Mouse (Mus musculus) heart, embryonic 10.5 days (tissue): Measurements from ENCODE around the gene Sdk1. TPM values are rescaled to one million over a fixed set of nuclear protein-coding genes. Genes with fewer than 3 reads are reported as not detected.
A peak's percentile ranks its signal among the peaks of the same experiment; 100 is the strongest.
"Not testable (repeated sequence)": the region's sequence is repeated elsewhere in the genome, so short reads cannot be mapped to it uniquely, and the experiment has no call there.

Source experiments
- DNase-seq: peaks from one replicate; pipeline ENCODE4 v3.0.0-alpha.2; 2017; ENCODE audit warnings: low spot score
- H3K27ac ChIP-seq: fragments of 300-500 bp; sonication (generic); 2 replicates; pipeline ENCODE4 v1.5.1; 2016; ENCODE audit warnings: mild to moderate bottlenecking
- H3K27me3 ChIP-seq: fragments of 300-500 bp; sonication (generic); 2 replicates; pipeline ENCODE4 v1.6.1; 2016; ENCODE audit warnings: mild to moderate bottlenecking; ENCODE audit not compliant: poor library complexity, insufficient read depth, severe bottlenecking
- H3K36me3 ChIP-seq: fragments of 300-500 bp; sonication (generic); 2 replicates; pipeline ENCODE4 v1.6.1; 2016; ENCODE audit warnings: mild to moderate bottlenecking, moderate library complexity
- H3K4me1 ChIP-seq: fragments of 300-500 bp; sonication (generic); 2 replicates; pipeline ENCODE4 v1.6.1; 2016; ENCODE audit warnings: mild to moderate bottlenecking
- H3K4me3 ChIP-seq: fragments of 300-500 bp; sonication (generic); 2 replicates; pipeline ENCODE4 v1.5.1; 2016; ENCODE audit warnings: mild to moderate bottlenecking, moderate library complexity
- H3K9me3 ChIP-seq: fragments of 300-500 bp; sonication (generic); 2 replicates; pipeline ENCODE4 v1.6.1; 2016; ENCODE audit warnings: mild to moderate bottlenecking, moderate library complexity
- WGBS: fragments of 180-500 bp; shearing (Covaris S2); methylation state at CpG from one replicate; pipeline ENCODE4 v1.1.7; 2016; 5-methylcytosine and 5-hydroxymethylcytosine counted together
- polyA plus RNA-seq: library from polyadenylated mRNA; unstranded; fragments of >200 nt; fragmentation: Nextera tagmentation; extraction: Ambion mirVana; gene quantifications from 2 replicates; pipeline ENCODE4 v1.2.1, GENCODE M21; 2016

Gene Sdk1
- polyA plus RNA-seq, 1 experiment from 2014 or later: 3.1 TPM

DNA sequence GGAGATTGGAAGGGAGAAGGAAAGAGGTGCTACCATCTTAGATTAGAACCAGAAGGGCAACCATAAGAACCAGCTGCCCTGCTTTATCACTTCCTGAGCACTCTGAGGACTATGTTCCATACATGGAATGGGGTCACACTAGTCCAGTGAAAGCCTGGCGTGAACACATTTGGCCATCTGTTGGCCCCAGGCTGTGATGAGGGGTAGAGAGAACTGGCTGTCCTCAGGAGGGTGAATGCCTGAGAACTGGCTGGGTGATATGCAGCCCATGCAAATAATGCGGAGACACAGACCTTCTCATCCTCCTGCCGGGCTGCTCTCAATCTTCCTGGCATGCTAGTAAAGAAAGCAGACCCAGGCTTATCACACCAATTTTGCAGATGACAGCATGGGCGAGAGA is 384.1 kb downstream of the Sdk1 start:
- WGBS: 64% methylated on average over 4 of the region's 4 CpGs
- Histone ChIP-seq H3K27me3 (no peaks in the 10 kb centered on the region), H3K4me1 (peaks cover 20% of the 10 kb centered on the region), H3K27ac (no peak overlapping the region), H3K9me3 (no peaks in the 10 kb centered on the region), H3K4me3 (no peak overlapping the region), H3K36me3 (peaks cover 3% of the 10 kb centered on the region; the same call in 1 of the 2 replicates)
- no peak for DNase-seq

DNA sequence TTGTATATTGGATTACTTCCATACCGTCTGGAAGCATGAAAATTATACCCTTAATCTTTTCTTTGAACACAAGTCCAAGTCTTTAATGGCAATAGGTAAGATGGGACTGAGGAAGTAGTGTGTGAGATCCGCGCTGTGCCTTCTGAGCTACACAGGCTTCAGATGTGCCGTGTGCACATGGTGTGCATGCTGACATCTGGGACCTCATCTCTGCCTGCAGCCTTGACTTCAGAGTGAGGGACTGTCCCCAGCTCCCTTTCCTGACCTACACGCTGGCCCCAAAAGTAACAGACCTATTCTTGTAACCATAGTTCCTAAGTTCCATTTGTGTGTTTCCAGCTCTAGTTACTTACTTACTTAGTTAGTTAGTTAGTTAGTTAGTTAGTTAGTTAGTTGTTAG is 390.4 kb downstream of the Sdk1 start:
- H3K4me3 ChIP-seq: no peak overlapping the region
- 89% methylated on average over 5 of the region's 5 CpGs for WGBS
- no peaks in the 10 kb centered on the region for H3K9me3 ChIP-seq
- H3K27ac ChIP-seq: no peak overlapping the region
- DNase-seq: peak; percentile 56
- H3K36me3 ChIP-seq: no peaks in the 10 kb centered on the region
- no peaks in the 10 kb centered on the region for H3K27me3 ChIP-seq
- no peaks in the 10 kb centered on the region for H3K4me1 ChIP-seq

DNA sequence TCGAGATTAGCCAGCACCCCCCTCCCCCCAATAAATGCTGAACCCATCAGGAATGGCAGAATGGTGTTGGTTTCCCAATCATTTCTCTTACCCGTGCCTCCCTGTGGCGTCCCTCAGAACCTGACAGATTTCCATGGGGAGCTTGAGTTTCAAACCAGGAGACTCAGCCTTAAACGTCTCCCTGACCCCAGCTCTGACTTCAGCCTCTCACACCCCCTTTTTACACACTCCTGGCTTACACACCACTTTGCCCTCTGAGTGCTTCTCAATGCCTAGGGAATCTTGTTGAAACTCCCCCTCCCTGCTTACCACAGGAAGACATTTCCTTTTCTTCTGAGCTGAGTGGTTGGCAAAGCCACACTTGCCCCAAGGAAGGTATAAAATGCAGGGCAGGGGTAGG is 392.0 kb downstream of the Sdk1 start:
- Histone ChIP-seq H3K27ac (no peak overlapping the region), H3K4me1 (no peaks in the 10 kb centered on the region), H3K9me3 (no peaks in the 10 kb centered on the region), H3K36me3 (no peaks in the 10 kb centered on the region), H3K4me3 (no peak overlapping the region), H3K27me3 (no peaks in the 10 kb centered on the region)
- peak; percentile 59 for DNase-seq
- 69% methylated on average over 4 of the region's 4 CpGs for WGBS

DNA sequence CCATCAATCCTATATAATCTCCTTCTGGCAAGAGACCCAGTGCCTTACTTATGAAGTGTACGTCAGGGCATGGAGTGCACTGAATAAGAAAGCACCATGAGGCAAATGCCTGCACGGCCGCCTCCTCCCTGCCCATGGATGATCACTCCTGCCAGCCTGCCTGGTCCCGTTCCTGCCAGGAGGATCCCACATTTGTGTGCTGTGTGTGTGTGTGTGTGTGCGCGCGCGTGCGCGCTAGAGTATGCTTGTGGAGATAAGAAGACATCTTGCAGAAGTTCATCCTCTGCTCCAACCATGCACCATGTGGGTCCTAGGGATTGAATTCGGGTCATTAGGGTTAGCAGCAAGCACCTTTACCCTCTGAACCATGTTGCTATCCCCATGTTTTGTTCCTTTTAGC is 395.1 kb downstream of the Sdk1 start:
- no peaks in the 10 kb centered on the region for H3K4me1 ChIP-seq
- WGBS: 89% methylated on average over 11 of the region's 11 CpGs
- peak; percentile 68 for DNase-seq
- H3K27me3 ChIP-seq: no peaks in the 10 kb centered on the region
- no peaks in the 10 kb centered on the region for H3K36me3 ChIP-seq
- no peak overlapping the region for H3K4me3 ChIP-seq
- H3K27ac ChIP-seq: no peak overlapping the region
- no peaks in the 10 kb centered on the region for H3K9me3 ChIP-seq

DNA sequence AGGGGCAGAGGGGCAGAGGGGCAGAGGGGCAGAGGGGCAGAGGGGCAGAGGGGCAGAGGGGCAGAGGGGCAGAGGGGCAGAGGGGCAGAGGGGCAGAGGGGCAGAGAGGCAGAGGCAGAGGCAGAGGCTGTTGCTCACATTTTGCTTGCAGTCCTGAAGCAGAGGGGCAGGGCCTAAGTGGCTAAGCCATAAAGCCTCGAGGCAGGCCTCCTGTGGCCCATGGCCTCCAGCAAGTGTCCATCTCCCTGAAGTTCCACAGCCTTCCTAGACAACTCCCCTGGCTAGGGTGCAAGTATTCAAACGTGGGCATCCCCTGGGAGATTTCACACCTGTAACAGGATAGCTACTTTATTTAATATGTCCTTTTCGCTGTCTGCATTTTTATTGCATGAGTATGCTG is 395.8 kb downstream of the Sdk1 start:
- H3K27me3 ChIP-seq, H3K9me3 ChIP-seq, H3K4me1 ChIP-seq, H3K36me3 ChIP-seq, H3K27ac ChIP-seq, H3K4me3 ChIP-seq: not testable (repeated sequence)
- peak; percentile 61 for DNase-seq
- 78% methylated on average over 3 of the region's 3 CpGs for WGBS

DNA sequence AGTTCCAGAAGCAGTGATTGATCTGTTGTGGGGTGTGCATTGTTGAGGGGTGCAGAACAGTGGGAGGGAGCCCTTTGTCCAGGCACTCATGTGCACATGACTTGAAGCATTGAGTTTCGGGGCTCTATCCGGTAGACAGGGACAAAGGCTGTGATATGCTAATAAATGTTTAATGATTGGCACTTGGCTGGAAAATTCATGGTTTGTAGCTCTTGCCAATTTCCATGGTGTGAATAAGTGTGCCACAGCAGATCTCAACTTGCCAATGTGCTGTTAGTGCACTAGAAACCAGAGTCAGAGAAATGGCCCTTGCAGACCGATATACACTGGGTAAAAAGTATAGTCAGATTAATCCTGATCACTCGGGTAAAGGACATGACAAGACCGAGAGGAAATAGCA is 404.4 kb downstream of the Sdk1 start:
- peak; percentile 38 for DNase-seq
- WGBS: 84% methylated on average over 5 of the region's 5 CpGs

DNA sequence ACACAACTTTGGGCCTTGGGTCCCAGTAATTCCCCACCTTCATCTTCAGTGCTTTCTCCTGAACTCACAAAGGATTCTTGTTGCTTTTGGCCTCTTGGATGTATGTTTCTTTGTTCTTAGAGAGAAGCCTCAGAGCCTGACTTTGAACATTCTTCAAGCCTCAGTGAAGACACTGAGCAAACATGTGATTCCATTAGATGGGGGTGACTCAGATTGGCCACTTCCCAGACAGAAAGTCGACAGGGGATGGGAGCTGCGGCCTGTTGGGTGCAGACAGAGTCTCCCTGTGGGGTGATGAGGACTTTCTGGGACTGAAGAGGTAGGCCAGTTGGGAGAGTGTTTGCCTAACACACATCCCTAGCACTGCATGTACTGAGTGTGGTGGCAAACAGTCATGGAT is 405.3 kb downstream of the Sdk1 start:
- Histone ChIP-seq H3K4me1 (no peaks in the 10 kb centered on the region), H3K36me3 (no peaks in the 10 kb centered on the region), H3K27ac (no peak overlapping the region), H3K9me3 (no peaks in the 10 kb centered on the region), H3K27me3 (no peaks in the 10 kb centered on the region), H3K4me3 (no peak overlapping the region)
- 63% methylated on average over 2 of the region's 2 CpGs for WGBS
- peak; percentile 54 for DNase-seq

More for the DNA sequence above, 404.4 kb downstream of the Sdk1 start:
- no peaks in the 10 kb centered on the region for H3K4me1 ChIP-seq
- H3K36me3 ChIP-seq: no peaks in the 10 kb centered on the region
- H3K4me3 ChIP-seq: no peak overlapping the region
- no peak overlapping the region for H3K27ac ChIP-seq
- H3K27me3 ChIP-seq: no peaks in the 10 kb centered on the region
- H3K9me3 ChIP-seq: no peaks in the 10 kb centered on the region

DNA sequence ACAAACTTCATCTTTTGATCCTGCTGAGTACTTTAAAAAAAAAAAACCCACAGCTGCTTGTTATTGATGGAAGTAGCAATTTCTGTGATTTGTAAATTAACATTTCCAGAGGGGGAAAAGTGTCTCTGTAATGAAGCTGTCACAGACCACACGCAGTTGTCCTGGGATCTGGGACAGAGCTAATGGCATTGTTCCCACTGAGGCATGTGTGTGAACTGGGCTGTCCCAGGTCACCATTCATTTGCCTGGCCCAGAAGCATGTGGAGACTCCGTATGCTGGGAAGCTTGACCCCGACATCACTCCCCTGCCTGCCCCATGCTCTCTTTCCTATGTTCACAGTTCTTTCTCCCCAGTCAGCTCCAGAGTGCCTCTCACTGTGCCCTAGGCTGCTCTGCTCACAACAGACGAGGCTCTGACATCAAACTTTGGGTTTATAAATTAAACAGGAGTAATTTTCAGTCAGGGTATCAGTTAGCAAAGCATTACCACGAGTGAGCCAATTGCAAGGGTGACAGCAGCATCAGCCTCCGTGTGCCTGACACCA is 408.6 kb downstream of the Sdk1 start:
- WGBS: 73% methylated on average over 6 of the region's 6 CpGs
- no peak overlapping the region for H3K27ac ChIP-seq
- H3K36me3 ChIP-seq: no peaks in the 10 kb centered on the region
- DNase-seq: peak; percentile 56
- H3K9me3 ChIP-seq: no peaks in the 10 kb centered on the region
- no peaks in the 10 kb centered on the region for H3K27me3 ChIP-seq
- 0 out of 2 replicates have a peak, but pooled peaks cover 4% of the 10 kb centered on the region for H3K4me1 ChIP-seq
- no peak overlapping the region for H3K4me3 ChIP-seq

DNA sequence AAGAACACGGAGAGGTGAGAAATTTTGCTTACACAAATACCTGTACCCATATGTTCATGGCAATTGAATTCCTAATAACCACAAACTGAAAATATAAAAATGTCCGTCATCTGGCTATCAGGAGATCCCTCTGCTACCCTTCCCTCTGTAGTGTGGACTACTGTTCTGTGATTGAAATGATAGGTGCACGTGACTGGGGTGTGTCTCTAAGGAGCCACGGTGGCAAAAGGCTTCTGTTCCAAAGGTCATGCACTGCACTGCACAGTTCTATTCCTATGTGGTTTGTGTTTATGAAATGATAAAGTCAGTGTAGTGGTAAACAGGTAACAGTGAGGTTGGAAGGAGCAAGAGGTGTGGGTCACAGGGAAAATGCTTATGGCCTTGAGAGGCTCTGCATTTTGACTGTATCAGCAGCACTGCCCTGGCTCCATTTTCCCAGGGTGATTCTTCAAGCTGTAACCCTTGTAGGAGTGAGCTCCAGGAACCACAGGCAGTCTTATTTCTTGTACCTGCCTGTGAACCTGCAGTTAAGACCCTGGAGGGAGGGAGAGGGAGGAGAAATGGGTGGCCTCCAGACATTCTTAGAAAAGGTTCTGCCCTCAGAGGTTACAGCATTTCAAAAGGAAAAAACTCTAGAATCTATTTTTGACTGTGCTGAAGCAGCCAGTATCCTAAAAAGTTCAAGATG is 410.5 kb downstream of the Sdk1 start:
- H3K4me1 ChIP-seq: 0 out of 2 replicates have a peak, but pooled peaks cover 4% of the 10 kb centered on the region
- WGBS: 79% methylated on average over 4 of the region's 4 CpGs
- DNase-seq: no peak
- no peak overlapping the region for H3K4me3 ChIP-seq
- no peaks in the 10 kb centered on the region for H3K27me3 ChIP-seq
- H3K27ac ChIP-seq: no peak overlapping the region
- H3K36me3 ChIP-seq: no peaks in the 10 kb centered on the region
- H3K9me3 ChIP-seq: no peaks in the 10 kb centered on the region

DNA sequence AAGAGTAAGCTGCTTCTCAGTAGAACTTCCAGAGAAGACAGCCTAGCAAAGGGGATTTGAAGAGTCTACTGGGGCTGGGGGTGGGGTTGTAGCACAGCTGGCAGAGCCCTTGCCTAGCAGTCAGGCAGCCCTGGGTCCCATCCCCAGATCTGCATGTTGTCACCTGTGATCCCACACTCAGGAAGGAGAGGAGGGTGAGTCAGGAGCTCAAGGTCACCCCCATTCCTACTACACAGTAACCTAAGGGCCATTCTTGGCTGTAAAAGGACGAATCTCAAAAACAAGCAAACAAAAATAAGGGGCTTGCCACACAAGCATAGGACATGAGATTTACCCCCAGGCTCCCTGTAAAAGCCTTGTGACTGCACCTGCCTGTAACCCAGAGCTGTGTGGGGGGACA is 435.1 kb downstream of the Sdk1 start:
- H3K4me3 ChIP-seq: no peak overlapping the region
- peaks cover 12% of the 10 kb centered on the region; the same call in 1 of the 2 replicates for H3K4me1 ChIP-seq
- DNase-seq: no peak
- peaks cover 6% of the 10 kb centered on the region; the same call in 1 of the 2 replicates for H3K36me3 ChIP-seq
- no peaks in the 10 kb centered on the region for H3K27me3 ChIP-seq
- no peak overlapping the region for H3K27ac ChIP-seq
- no peaks in the 10 kb centered on the region for H3K9me3 ChIP-seq
- WGBS: 75% methylated on average over 1 of the region's 1 CpGs

DNA sequence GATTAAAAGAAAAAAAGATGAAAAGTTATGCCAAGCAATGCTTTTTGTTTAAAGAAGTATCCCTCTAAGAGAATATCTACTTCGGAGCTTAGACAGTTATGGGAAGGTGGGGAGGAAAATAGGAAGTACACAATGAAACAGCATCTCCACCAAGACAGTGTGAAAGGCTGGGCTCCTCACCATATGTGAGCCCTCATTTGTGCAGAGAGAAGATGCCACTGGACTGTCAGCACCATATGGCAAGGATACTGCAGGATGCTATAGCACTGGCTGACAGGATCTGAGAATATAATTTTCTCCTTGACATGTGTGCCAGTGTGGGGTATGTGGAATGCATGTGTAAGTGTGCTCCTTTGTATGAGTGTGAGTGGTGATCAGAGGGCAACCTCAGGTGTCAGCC is 435.7 kb downstream of the Sdk1 start:
- no peak for DNase-seq
- Histone ChIP-seq H3K36me3 (peaks cover 6% of the 10 kb centered on the region; the same call in 1 of the 2 replicates), H3K9me3 (no peaks in the 10 kb centered on the region), H3K27ac (no peak overlapping the region), H3K4me3 (no peak overlapping the region), H3K4me1 (peaks cover 12% of the 10 kb centered on the region; the same call in 1 of the 2 replicates), H3K27me3 (no peaks in the 10 kb centered on the region)
- 85% methylated on average over 1 of the region's 1 CpGs for WGBS

DNA sequence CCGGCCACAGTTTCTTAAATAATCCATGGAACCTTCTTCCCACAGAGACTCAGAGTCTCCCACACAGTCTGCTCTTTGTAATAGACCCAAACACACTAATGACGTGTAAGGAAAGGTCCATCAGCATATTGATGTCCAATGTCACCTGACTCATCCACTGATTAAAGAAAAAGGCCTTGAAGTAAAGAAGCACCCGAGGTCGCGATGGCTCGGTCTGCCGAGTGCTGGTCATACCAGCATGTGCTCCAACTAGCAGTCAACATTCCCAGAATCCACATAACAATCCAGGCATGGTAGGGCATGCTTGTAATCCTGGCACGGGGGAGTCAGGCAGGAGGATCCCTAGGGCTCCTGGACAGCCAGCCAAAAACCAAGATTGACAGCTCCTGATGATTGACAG is 436.6 kb downstream of the Sdk1 start:
- Histone ChIP-seq H3K27me3 (no peaks in the 10 kb centered on the region), H3K9me3 (no peaks in the 10 kb centered on the region), H3K4me3 (no peak overlapping the region), H3K36me3 (peaks cover 2% of the 10 kb centered on the region; the same call in 1 of the 2 replicates), H3K27ac (no peak overlapping the region), H3K4me1 (peaks cover 12% of the 10 kb centered on the region; the same call in 1 of the 2 replicates)
- 87% methylated on average over 8 of the region's 8 CpGs for WGBS
- no peak for DNase-seq

DNA sequence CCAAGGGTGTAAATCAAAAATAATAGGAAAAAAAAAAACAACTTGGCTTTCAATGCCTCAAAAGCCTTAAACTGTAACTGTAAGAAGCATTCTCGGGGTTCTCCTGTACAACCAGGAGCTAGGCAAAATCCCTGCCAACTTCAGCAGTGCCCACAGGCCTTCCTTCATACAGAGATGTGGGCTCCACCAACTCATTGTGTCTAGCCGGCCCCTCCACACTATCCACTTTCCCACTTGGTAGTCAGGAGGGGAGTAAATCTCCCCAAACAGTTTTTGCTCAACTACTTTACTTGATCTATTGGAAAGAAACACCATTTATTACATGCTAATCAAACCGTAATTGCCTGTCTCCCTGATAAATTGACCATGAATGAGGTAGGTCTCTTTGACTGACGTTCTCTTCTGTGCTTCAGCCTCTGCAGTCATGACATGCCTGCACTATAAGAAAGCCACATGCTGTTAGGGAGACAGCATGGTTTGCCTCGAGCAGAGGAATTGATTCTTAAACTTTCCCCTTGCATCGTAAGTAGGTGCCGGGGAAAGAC is 445.7 kb downstream of the Sdk1 start:
- WGBS: 85% methylated on average over 7 of the region's 7 CpGs
- no peak for DNase-seq
- H3K4me1 ChIP-seq: no peaks in the 10 kb centered on the region
- H3K36me3 ChIP-seq: no peaks in the 10 kb centered on the region
- H3K27me3 ChIP-seq: no peaks in the 10 kb centered on the region
- no peak overlapping the region for H3K4me3 ChIP-seq
- no peaks in the 10 kb centered on the region for H3K9me3 ChIP-seq
- no peak overlapping the region for H3K27ac ChIP-seq
